Mouse (Mus musculus) erythroblast, adult 5-6 weeks (primary cell): ENCODE data around the gene Stat2. TPM values are rescaled to one million over a fixed set of nuclear protein-coding genes. Genes with fewer than 3 reads are reported as not detected.
"Not testable (repeated sequence)": the region's sequence is repeated elsewhere in the genome, so short reads cannot be mapped to it uniquely, and the experiment has no call there.

Source experiments
- ATAC-seq: replicated peaks from 2 replicates; pipeline ENCODE4 v1.8.0; 2016; ENCODE audit warnings: moderate number of reproducible peaks, mild to moderate bottlenecking, moderate TSS enrichment, inconsistent platforms; ENCODE audit not compliant: poor library complexity, low FRiP score, severe bottlenecking
- total RNA-seq, 2 experiments: library from RNA; stranded (forward) in 1 of 2; stranded (reverse) in 1 of 2; fragments of 150-400 nt in 1 of 2; fragments of 200-764, 138-1000 nt in 1 of 2; gene quantifications; 2 replicates each; pipeline versions ENCODE4 v1.2.3 to v1.2.4; 2015 to 2017; ENCODE audit warnings: low replicate concordance in 2 of 2

The Stat2 gene
- total RNA-seq, 2 experiments from 2014 or later, result 14.8 to 16.0 TPM

DNA sequence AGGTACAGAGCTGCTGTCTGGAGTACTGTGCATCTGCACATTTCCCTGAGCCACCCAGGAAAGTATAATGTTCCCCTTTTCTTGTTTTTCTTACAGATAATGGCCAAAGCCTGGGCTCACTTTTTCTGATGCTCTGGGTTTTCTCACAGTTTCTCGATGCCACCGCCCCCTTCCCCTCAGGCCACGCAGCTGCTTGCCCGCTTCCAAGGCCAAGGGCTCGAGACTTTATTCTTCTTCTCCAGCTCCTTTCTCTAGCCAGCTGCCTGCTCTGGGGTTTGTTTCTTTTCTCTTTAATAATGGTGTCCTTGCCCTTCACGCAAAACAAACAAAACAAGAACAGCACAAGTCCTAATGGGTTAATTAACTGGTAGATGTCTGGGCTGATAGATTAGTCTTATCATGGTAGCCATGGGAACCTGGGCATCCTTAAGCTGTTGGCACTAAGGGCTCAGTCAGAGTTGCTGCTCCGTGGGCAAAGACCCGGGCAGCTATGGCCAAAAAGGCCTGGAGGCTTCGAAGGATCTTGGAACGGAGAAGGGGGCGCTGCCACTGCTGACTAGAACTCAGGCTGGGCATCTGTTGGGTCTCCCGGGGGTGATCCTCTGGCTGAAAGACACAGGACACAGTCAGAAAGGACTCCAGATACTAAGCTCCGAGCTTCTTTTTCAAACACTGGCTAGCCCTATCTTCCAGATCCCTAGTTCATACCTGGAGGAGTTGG lies 26.2 kb downstream of the Stat2 start:
- ATAC-seq, result no peak

- no peak for ATAC-seq
Measured at GRCm38 (mm10) chr10:128297221-128297620, 26.9 kb downstream of the Stat2 start.

- ATAC-seq, result 0 out of 2 replicates have a peak, but pooled peaks have one; percentile 19
Measured at GRCm38 (mm10) chr10:128297622-128298021, 27.3 kb downstream of the Stat2 start.

GRCm38 (mm10) chr10:128298243-128298642 lies 27.9 kb downstream of the Stat2 start:
- ATAC-seq, result no peak

- no peak for ATAC-seq
Measured at GRCm38 (mm10) chr10:128298702-128299171, 28.4 kb downstream of the Stat2 start, which contains the start of gene Il23a. Gene Il23a (minus strand): TSS chr10:128298752.

GRCm38 (mm10) chr10:128302357-128302756 lies 32.0 kb downstream of the Stat2 start:
- ATAC-seq, result peak; percentile 16; the same call in 1 of the 2 replicates

- peak; percentile 56 for ATAC-seq
Measured at GRCm38 (mm10) chr10:128302785-128303125, 32.4 kb downstream of the Stat2 start.

- ATAC-seq, result peak; percentile 96
Measured at GRCm38 (mm10) chr10:128303126-128304021, 33.0 kb downstream of the Stat2 start, which contains the start of gene Pan2. Gene Pan2 (plus strand): TSS chr10:128303335.

DNA sequence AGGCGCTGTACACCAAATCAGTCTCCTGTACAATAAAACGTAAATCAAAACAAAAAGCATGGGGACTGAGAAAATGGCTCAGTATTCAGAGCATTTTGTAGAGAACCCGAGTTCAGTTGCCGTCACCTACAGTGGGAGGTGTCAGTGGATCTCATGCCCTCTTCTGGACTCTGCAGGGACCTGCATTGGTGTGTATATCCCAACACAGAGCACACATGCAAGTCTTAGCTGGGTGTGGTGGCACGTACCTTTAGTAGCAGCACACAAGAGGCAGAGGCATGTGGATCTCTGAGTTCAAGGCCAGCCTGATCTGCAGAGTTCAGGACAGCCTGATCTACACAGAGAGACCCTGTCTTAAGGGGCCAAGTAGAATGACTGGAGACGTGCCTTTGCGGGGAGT lies 39.3 kb downstream of the Stat2 start:
- no peak for ATAC-seq

- ATAC-seq, result no peak
Measured at GRCm38 (mm10) chr10:128310177-128310576, 39.8 kb downstream of the Stat2 start.

DNA sequence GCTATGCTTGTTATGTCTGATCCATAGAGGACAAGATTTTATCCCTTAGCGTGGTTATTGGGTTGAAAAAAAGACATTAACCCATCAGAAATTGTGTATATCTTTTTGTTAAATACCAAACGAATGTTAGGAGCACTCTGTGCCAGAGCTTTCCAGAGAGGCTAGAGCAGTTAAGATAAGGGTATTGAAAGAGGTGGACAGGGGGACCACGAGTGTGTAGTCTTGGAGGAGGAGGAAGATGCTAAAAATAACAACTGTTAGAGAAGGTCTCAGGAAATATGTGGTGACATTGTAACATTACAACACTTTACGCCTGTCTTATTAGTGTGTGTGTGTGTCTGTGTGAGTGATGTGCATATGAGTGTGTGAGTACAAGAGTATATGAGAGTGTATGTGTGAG lies 40.5 kb downstream of the Stat2 start:
- no peak for ATAC-seq

- 0 out of 2 replicates have a peak, but pooled peaks have one; percentile 14 for ATAC-seq
Measured at GRCm38 (mm10) chr10:128315578-128315977, 45.2 kb downstream of the Stat2 start.

- ATAC-seq, result no peak
Measured at GRCm38 (mm10) chr10:128321641-128322040, 51.3 kb downstream of the Stat2 start.

DNA sequence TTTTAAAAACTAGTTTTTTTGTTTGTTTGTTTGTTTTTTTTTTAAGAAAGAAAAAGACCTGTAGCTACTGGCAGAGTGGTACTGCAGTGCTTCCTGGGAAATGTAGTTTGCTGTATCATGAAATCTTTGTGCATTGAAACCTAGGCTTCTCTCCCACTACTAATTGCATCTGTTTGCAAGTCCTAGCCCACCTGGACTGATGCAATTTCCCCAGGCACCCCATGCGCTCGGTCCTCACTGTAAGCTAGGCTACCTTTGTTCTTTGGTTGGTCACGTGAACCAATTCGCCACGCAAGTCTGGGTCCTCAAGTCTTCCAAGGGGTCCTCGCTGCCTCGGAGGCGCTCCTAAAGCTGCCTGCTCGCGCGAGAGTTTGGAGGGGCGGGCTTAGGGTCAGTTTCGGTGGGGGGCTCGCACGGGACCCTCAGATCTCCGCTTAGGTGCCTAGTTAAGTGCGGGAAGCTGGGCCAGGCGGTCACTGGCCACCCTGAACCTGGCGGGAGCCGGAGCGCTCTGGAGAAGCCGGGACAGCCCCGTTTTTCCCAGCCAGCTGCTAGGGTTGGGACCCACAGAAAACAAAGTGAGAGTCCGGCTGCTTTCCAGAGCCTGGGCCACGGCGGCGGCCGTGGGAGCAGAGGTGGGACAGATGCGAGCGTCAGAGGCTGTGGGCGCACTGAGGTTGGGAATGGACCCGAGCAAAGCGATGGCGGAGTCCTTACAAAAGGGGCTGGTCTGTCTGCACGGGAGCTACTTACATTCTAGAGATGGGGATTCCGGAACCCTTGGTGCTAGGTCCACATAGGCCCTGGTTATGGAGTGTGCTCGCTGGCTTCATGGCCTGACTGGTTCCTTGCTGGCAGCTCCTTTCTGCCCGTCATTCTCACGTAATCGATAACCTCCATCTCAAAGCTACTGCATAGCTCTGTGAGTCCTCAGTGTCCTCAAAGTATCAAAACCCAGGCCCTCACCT lies 52.1 kb downstream of the Stat2 start, which contains the start of gene Cnpy2:
TSS of gene Cnpy2 (plus strand) at position 319 of the 968 bp plus-strand sequence.
- peak; percentile 79 for ATAC-seq

DNA sequence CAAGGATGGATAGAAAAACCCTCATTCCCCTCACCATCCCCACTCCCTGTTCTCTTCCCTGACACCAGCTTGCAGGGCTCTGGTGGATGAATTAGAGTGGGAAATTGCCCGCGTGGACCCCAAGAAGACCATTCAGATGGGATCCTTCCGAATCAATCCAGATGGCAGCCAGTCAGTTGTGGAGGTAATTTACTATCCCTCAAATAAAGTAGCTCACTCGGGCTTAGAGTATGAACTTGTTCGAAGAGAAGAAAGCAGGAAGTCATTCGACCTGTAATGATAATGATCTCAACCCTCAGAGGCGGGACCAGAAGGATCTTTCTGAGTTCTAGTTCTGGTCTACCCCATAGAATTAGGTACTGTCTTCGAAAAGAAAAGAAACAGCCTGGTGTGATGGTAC lies 53.2 kb downstream of the Stat2 start:
- ATAC-seq, result no peak

DNA sequence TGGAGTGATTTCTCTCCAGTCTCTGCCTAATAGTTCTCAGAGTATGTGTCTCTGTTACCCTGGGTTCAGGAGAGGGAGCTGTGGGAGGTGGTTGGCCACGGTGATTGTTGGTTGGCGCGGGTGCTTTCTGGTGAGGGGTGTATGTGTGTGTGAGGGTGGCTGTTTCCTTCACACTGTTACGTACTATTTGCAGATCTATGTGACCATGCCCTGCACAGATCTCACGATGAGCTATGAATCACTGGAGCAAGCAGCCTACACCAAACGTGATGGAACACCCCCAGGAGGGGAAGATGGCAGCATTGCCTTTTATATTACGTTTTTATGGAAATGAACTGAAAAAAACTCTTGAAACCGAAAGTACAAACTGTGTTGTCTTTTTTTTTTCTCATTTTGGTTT lies 56.5 kb downstream of the Stat2 start:
- no peak for ATAC-seq

DNA sequence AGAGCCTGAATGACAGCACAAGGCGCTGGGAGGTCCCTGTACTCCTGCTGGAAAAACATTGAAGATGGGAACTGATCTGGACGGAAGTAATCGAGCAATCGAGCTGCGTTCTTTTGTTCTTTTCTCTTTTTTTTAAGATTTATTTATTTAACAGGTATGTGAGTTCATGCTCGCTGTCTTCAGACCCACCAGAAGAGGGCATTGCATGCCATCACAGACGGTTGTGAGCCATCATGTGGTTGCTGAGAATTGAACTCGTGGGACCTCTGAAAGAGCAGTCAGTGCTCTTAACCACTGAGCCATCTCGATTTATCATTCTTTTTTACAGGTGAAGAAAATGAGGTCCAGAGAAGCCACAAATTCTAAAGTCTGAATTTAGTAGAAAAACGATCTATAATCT lies 57.3 kb downstream of the Stat2 start:
- no peak for ATAC-seq

DNA sequence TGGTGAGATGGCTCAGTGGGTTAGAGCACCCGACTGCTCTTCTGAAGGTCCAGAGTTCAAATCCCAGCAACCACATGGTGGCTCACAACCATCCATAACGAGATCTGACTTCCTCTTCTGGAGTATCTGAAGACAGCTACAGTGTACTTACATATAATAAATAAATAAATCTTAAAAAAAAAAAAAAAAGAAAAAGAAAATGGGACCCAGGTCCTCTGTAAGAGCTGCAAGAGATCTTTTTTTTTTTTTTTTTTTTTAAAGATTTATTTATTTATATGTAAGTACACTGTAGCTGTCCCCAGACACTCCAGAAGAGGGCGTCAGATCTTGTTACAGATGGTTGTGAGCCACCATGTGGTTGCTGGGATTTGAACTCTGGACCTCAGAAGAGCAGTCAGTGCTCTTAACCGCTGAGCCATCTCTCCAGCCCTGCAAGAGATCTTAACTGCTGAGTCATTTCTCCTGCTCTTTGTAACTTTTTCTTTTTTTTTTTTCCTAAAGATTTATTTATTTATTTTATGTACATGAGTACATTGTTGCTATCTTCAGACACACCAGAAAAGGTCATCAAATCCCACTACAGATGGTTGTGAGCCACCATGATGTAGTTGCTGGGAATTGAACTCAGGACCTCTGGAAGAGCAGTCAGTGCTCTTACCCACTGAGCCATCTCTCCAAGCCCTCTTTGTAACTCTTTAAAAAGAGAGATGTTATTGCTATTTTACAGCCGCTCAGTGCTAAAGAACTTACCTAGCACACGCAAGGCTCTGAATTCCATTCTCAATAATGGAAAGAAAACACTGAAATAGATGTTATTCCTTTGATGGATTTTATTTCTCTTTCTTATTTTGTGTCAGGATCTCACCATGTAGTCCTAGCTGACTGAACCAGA lies 62.2 kb downstream of the Stat2 start:
- not testable (repeated sequence) for ATAC-seq
